Mouse (Mus musculus): ENCODE measurements around the gene Mpdu1. TPM values are rescaled to one million over a fixed set of nuclear protein-coding genes. Genes with fewer than 3 reads are reported as not detected.
"Not testable (repeated sequence)": the region's sequence is repeated elsewhere in the genome, so short reads cannot be mapped to it uniquely, and the experiment has no call there.

The Mpdu1 gene
- polyA plus RNA-seq, 1 experiment: not detected

- no peak for TF ChIP-seq POLR2A (IDR thresholded peaks at IDR 0.05; ENCODE audit: insufficient read depth, low read depth, low read length)
- Histone ChIP-seq H3K4me3 (ENCODE audit: insufficient read depth, low read depth, low read length) (no peak overlapping the region), H3K4me1 (ENCODE audit: control insufficient read depth, insufficient read depth, low read length) (peaks cover 6% of the 10 kb centered on the region), H3K27ac (ENCODE audit: insufficient read depth, low read depth, low read length) (no peak overlapping the region)
- WGBS: 49% methylated on average over 2 of the region's 2 CpGs
These were observed 42.2 kb upstream of the Mpdu1 start for GRCm38 (mm10) chr11:69704613-69705010.

DNA sequence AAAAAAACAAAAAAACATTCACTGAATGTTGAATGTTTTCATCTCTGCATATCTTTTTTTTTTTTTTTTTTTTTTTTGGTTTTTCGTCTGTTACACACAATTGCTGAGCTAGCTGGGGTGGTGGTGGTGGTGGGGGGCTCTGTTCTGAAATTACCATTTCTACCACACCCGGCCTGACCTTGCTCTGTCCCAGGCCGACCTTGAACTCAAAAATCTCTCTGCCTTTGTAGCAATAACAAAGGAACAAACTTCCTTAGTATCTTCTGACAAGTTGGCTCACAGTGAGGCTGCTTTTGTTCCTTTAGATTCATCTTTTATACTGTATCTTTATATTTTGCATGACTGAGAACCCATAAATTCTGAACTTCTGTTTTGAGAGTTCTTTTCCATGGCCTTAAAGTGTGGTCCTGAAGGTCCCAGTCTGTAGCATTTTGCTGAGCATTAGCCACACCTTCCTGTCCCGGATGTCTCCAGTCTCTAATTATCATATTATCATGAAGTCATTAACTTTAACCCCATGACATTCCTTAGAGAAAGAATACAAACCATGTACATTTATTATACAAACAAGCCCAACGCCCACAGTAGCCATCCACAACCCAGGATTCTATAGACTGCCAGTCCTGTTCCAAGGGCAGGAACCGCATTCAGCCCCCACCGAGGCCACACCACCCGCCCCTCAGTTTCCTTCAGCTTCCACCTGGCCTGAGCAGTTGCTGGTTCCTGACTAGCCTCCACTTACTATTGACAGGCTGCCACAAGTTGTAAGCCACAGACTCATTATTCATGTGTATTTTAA lies 41.6 kb upstream of the Mpdu1 start:
- Histone ChIP-seq H3K4me1 (ENCODE audit: control insufficient read depth, insufficient read depth, low read length) (peaks cover 6% of the 10 kb centered on the region), H3K4me3 (ENCODE audit: insufficient read depth, low read depth, low read length) (no peak overlapping the region), H3K27ac (ENCODE audit: insufficient read depth, low read depth, low read length) (no peak overlapping the region)
- WGBS: 71% methylated on average over 8 of the region's 8 CpGs
- TF ChIP-seq CTCF (IDR thresholded peaks at IDR 0.05; ENCODE audit: insufficient read depth, low read depth, low read length) (no peak), POLR2A (IDR thresholded peaks at IDR 0.05; ENCODE audit: insufficient read depth, low read depth, low read length) (no peak)

DNA sequence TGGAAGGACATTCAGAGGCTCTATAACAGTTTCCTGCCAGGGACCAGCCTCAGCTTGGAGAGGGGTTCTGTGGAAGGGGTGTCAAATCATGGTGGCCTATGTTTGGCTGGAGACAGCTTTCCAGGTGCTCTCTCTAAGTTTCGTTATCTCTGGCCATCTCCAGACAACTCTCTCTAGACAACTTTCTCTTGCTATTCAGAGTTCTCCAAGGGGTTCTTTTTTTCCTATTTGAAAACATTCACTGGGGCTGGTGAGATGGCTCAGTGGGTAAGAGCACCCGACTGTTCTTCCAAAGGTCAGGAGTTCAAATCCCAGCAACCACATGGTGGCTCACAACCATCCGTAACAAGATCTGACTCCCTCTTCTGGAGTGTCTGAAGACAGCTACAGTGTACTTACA lies 40.9 kb upstream of the Mpdu1 start:
- not testable (repeated sequence) for H3K27ac ChIP-seq (ENCODE audit: insufficient read depth, low read depth, low read length); H3K4me3 ChIP-seq (ENCODE audit: insufficient read depth, low read depth, low read length); H3K4me1 ChIP-seq (ENCODE audit: control insufficient read depth, insufficient read depth, low read length)
- 86% methylated on average over 3 of the region's 3 CpGs for WGBS

DNA sequence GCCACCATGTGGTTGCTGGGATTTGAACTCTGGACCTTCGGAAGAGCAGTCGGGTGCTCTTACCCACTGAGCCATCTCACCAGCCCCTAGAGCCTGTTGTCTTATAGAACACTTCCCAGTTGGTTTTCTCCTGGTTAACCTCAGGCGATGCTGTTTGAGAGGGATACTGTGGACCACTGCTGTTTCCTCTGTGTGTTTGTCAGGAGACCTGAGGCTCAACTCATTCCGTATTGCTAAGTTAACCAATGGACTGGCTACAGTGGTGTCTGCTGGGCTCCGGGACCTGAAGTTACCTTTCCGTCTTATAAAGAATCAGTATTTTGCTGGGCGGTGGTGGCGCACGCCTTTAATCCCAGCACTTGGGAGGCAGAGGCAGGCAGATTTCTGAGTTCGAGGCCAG lies 40.4 kb upstream of the Mpdu1 start:
- not testable (repeated sequence) for H3K27ac ChIP-seq (ENCODE audit: insufficient read depth, low read depth, low read length); H3K4me1 ChIP-seq (ENCODE audit: control insufficient read depth, insufficient read depth, low read length); H3K4me3 ChIP-seq (ENCODE audit: insufficient read depth, low read depth, low read length)
- WGBS: 96% methylated on average over 10 of the region's 10 CpGs

DNA sequence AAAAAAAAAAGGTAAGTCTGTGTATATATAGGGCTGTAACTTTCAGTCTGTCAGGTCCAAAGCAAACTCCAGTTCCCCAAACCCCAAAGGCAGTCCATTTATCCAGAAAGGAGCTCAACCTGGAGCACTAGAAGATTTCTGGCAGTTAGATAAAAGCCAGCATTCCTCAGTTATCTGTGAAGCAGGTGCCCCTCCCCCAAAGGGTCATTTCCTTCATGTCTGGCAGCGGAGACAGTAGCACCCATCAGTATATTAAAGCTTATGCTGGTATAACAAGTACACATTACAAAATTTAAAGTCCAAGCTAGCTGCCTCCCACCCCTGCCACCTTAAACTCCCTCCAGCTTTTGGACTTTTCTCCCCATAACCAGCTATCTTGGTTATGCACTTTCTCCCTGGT lies 37.2 kb upstream of the Mpdu1 start:
- Histone ChIP-seq H3K4me1 (ENCODE audit: control insufficient read depth, insufficient read depth, low read length) (peaks cover 12% of the 10 kb centered on the region), H3K4me3 (ENCODE audit: insufficient read depth, low read depth, low read length) (no peak overlapping the region), H3K27ac (ENCODE audit: insufficient read depth, low read depth, low read length) (no peak overlapping the region)
- 92% methylated on average over 1 of the region's 1 CpGs for WGBS
- no peak for TF ChIP-seq CTCF (IDR thresholded peaks at IDR 0.05; ENCODE audit: insufficient read depth, low read depth, low read length)
- TF ChIP-seq POLR2A (IDR thresholded peaks at IDR 0.05; ENCODE audit: insufficient read depth, low read depth, low read length): no peak

DNA sequence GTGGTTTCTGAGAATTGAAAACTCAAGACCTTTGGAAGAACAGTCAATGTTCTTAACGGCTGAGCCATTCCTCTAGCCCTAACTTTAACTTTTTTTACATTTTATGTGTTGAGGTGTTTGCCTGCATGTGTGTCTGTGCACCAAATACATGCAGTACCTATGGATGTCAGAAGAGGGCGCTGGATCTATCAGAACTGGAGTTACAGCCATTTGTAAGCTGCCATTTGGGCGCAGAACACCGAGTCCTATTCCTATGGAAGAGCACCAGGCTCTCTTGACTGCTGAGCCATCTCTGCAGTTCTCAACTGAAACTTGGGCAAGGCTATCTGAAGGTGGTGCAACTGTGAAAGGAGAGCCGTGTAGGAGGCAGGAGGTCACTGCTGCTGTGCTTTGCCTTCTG lies 36.1 kb upstream of the Mpdu1 start:
- Histone ChIP-seq H3K27ac (ENCODE audit: insufficient read depth, low read depth, low read length) (no peak overlapping the region), H3K4me3 (ENCODE audit: insufficient read depth, low read depth, low read length) (no peak overlapping the region), H3K4me1 (ENCODE audit: control insufficient read depth, insufficient read depth, low read length) (peaks cover 12% of the 10 kb centered on the region)
- TF ChIP-seq POLR2A (IDR thresholded peaks at IDR 0.05; ENCODE audit: insufficient read depth, low read depth, low read length) (no peak), CTCF (IDR thresholded peaks at IDR 0.05; ENCODE audit: insufficient read depth, low read depth, low read length) (no peak)
- WGBS: 72% methylated on average over 5 of the region's 5 CpGs

- no peak for TF ChIP-seq POLR2A (IDR thresholded peaks at IDR 0.05; ENCODE audit: insufficient read depth, low read depth, low read length)
- TF ChIP-seq CTCF (IDR thresholded peaks at IDR 0.05; ENCODE audit: insufficient read depth, low read depth, low read length): no peak
- H3K4me1 ChIP-seq (ENCODE audit: control insufficient read depth, insufficient read depth, low read length): peaks cover 12% of the 10 kb centered on the region
- WGBS: 91% methylated on average over 3 of the region's 3 CpGs
- no peak overlapping the region for H3K27ac ChIP-seq (ENCODE audit: insufficient read depth, low read depth, low read length)
- no peak overlapping the region for H3K4me3 ChIP-seq (ENCODE audit: insufficient read depth, low read depth, low read length)
These were observed 35.0 kb upstream of the Mpdu1 start for GRCm38 (mm10) chr11:69697396-69697795.

- Histone ChIP-seq H3K4me1 (ENCODE audit: control insufficient read depth, insufficient read depth, low read length) (peaks cover 15% of the 10 kb centered on the region), H3K4me3 (ENCODE audit: insufficient read depth, low read depth, low read length) (peak within 1 kb of the TSS; percentile 34), H3K27ac (ENCODE audit: insufficient read depth, low read depth, low read length) (no peak within 1 kb of the TSS; the same call in 1 of the 2 replicates)
- TF ChIP-seq CTCF (IDR thresholded peaks at IDR 0.05; ENCODE audit: insufficient read depth, low read depth, low read length) (no peak), POLR2A (IDR thresholded peaks at IDR 0.05; ENCODE audit: insufficient read depth, low read depth, low read length) (no peak)
- WGBS: 5% methylated on average over 40 of the region's 41 CpGs
These were observed 33.1 kb upstream of the Mpdu1 start, which contains the start of the genes Tnfsf12 and Tnfsfm13 for GRCm38 (mm10) chr11:69695361-69696181. TSS of gene Tnfsf12 (minus strand) at chr11:69695849. TSS of gene Tnfsfm13 (minus strand) at chr11:69696098.

- TF ChIP-seq CTCF (IDR thresholded peaks at IDR 0.05; ENCODE audit: insufficient read depth, low read depth, low read length): no peak
- no peak for TF ChIP-seq POLR2A (IDR thresholded peaks at IDR 0.05; ENCODE audit: insufficient read depth, low read depth, low read length)
- Histone ChIP-seq H3K4me1 (ENCODE audit: control insufficient read depth, insufficient read depth, low read length) (peaks cover 15% of the 10 kb centered on the region), H3K27ac (ENCODE audit: insufficient read depth, low read depth, low read length) (no peak overlapping the region), H3K4me3 (ENCODE audit: insufficient read depth, low read depth, low read length) (peak overlapping the region; percentile 34)
- 9% methylated on average over 6 of the region's 6 CpGs for WGBS
These were observed 32.6 kb upstream of the Mpdu1 start for GRCm38 (mm10) chr11:69695046-69695360.

Data from olfactory bulb, adult 2 months (tissue).